Mouse (Mus musculus) lung, embryonic 14.5 days (tissue): ENCODE results near the gene Zfyve9. TPM values are rescaled to one million over a fixed set of nuclear protein-coding genes. Genes with fewer than 3 reads are reported as not detected.

Experiments
- ATAC-seq: fragments of 200-750 bp; cut with Nextera tagmentation; 2 replicates; pipeline ENCODE4 v1.8.0; 2017; ENCODE audit warnings: mild to moderate bottlenecking, moderate TSS enrichment, moderate library complexity; ENCODE audit not compliant: insufficient read depth
- DNase-seq: peaks from one replicate; pipeline ENCODE4 v3.0.0-alpha.2; 2015
- H3K27ac ChIP-seq: fragments of 300-500 bp; sonication (generic); 2 replicates; pipeline ENCODE4 v1.5.1; 2014; ENCODE audit warnings: low read depth, mild to moderate bottlenecking, moderate library complexity
- H3K27me3 ChIP-seq: fragments of 300-500 bp; sonication (generic); 2 replicates; pipeline ENCODE4 v1.6.1; 2014; ENCODE audit warnings: low read length, control low read depth; ENCODE audit not compliant: insufficient read depth
- H3K36me3 ChIP-seq: fragments of 300-500 bp; sonication (generic); 2 replicates; pipeline ENCODE4 v1.6.1; 2014; ENCODE audit warnings: control low read depth; ENCODE audit not compliant: insufficient read depth
- H3K4me1 ChIP-seq: fragments of 300-500 bp; sonication (generic); 2 replicates; pipeline ENCODE4 v1.6.1; 2014; ENCODE audit warnings: antibody characterized with exemption, control low read depth; ENCODE audit not compliant: insufficient read depth
- H3K4me2 ChIP-seq: fragments of 300-500 bp; sonication (generic); 2 replicates; pipeline ENCODE4 v1.6.1; 2014; ENCODE audit warnings: mild to moderate bottlenecking
- H3K4me3 ChIP-seq: fragments of 300-500 bp; sonication (generic); 2 replicates; pipeline ENCODE4 v1.5.1; 2014; ENCODE audit warnings: low read depth, low read length
- H3K9ac ChIP-seq: fragments of 300-500 bp; sonication (generic); 2 replicates; pipeline ENCODE4 v1.6.1; 2014
- H3K9me3 ChIP-seq: fragments of 300-500 bp; sonication (generic); 2 replicates; pipeline ENCODE4 v1.6.1; 2016; ENCODE audit warnings: low read depth, low read length, control low read depth
- CTCF ChIP-seq: IDR thresholded peaks from 2 replicates; pipeline ENCODE4 v1.5.1; 2016; ENCODE audit warnings: antibody characterized with exemption, low read depth
- WGBS: fragments of 180-500 bp; shearing (Covaris S2); extraction: QIAGEN DNeasy Blood & Tissue Kit; methylation state at CpG from one replicate; pipeline ENCODE4 v1.1.7; 2014; 5-methylcytosine and 5-hydroxymethylcytosine counted together
- polyA plus RNA-seq: library from polyadenylated mRNA; unstranded; fragments of >200 nt; fragmentation: Nextera tagmentation; extraction: Ambion mirVana; gene quantifications from 2 replicates; pipeline ENCODE4 v1.2.1, GENCODE M21; 2014

The Zfyve9 gene
- polyA plus RNA-seq, 1 experiment from 2014 or later: 5.5 TPM

DNA sequence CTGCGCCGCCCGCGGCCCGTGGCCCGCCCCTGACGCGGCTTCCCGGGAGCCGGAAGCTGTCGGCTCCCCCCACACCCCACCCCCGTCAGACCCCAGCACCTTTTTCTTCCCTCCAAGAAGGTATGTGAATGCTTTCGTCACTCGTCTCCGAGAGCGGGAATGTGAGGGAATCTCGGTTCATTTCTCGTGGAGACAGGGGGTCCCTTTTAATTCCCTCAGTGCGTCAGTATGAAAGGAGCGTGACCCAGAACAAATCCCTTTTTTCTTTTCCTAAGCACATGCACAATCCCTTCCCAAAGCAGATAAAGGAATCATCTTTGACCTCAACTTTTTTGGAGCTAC is 237 bp upstream of the Zfyve9 start:
- peak overlapping the region; percentile 99 for H3K9ac ChIP-seq
- H3K27ac ChIP-seq: peak overlapping the region; percentile 99
- TF ChIP-seq CTCF: no peak
- H3K27me3 ChIP-seq: no peaks in the 10 kb centered on the region
- H3K4me2 ChIP-seq: peak overlapping the region; percentile 75
- no peaks in the 10 kb centered on the region for H3K9me3 ChIP-seq
- WGBS: under 1% methylated on average over 19 of the region's 20 CpGs
- ATAC-seq (no peak), DNase-seq (no peak)
- no peaks in the 10 kb centered on the region for H3K36me3 ChIP-seq
- H3K4me3 ChIP-seq: peak overlapping the region; percentile 85
- H3K4me1 ChIP-seq: no peaks in the 10 kb centered on the region

DNA sequence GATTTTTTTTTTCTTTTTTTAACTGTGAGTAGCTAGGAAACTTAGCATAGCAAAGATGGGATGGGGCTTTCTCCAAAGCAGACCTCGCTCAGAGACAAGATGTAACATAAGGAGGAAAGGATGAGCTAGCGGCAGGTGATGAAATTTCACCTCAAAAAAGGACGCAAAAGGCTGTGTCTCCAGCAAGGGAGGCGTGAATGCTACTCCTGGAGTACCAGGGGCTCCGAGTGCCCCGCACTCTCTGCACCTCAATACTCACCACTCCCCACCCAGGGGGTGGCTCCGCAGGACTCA is 888 bp downstream of the Zfyve9 start:
- ATAC-seq (no peak), DNase-seq (no peak)
- H3K36me3 ChIP-seq: no peaks in the 10 kb centered on the region
- no peaks in the 10 kb centered on the region for H3K4me1 ChIP-seq
- 0% methylated on average over 7 of the region's 7 CpGs for WGBS
- H3K4me3 ChIP-seq: peak overlapping the region; percentile 85
- peak overlapping the region; percentile 99 for H3K9ac ChIP-seq
- TF ChIP-seq CTCF: no peak
- H3K27me3 ChIP-seq: no peaks in the 10 kb centered on the region
- H3K4me2 ChIP-seq: peak overlapping the region; percentile 75
- H3K9me3 ChIP-seq: no peaks in the 10 kb centered on the region
- H3K27ac ChIP-seq: peak overlapping the region; percentile 99

DNA sequence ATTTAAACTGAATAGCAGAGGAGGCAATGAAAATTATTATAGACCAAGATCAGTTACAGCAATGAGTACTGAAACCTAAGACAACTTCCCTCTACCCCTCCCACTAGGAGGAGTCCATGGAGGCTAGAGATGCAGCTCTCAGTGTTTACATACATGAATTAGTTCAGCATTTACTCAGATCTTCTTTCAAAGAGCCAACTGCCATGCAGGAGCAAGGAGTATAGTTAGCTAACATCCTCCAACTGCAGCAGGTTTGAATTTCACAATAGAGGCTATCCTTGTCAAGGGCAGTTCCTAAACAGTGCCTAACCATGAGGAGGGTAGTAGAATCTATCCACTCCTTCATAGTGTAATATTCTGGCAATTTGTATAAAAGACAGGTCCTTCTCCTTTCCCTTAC is 12.1 kb downstream of the Zfyve9 start:
- Histone ChIP-seq H3K27me3 (no peaks in the 10 kb centered on the region), H3K36me3 (no peaks in the 10 kb centered on the region), H3K4me3 (no peak overlapping the region), H3K4me1 (no peaks in the 10 kb centered on the region), H3K4me2 (no peak overlapping the region), H3K27ac (no peak overlapping the region), H3K9me3 (no peaks in the 10 kb centered on the region), H3K9ac (no peak overlapping the region)
- TF ChIP-seq CTCF: no peak
- DNase-seq: no peak
- ATAC-seq: no peak

DNA sequence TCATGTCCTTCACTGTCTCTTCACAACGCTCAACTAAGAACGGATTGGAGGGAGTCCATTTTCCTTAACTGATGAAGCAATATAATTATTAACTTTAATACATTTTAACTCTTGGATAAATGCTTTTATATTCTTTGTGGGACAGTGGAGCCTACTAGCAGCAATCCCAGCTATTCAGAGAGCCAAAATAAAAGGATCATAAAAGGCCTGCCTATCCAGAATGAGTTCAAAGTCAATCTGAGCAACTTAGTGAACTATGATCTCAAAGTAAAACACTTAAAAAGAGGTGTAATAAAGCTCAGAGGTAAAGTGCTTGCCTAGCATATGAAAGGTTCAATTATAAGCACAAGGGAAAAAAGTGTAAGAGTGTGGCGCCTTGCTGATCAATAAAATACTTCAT is 21.0 kb downstream of the Zfyve9 start:
- no peak for TF ChIP-seq CTCF
- DNase-seq: no peak
- H3K4me2 ChIP-seq: no peak overlapping the region
- H3K9ac ChIP-seq: no peak overlapping the region
- H3K4me3 ChIP-seq: no peak overlapping the region
- H3K4me1 ChIP-seq: no peaks in the 10 kb centered on the region
- WGBS: 94% methylated on average over 3 of the region's 3 CpGs
- no peaks in the 10 kb centered on the region for H3K9me3 ChIP-seq
- no peak overlapping the region for H3K27ac ChIP-seq
- H3K36me3 ChIP-seq: no peaks in the 10 kb centered on the region
- ATAC-seq: no peak
- no peaks in the 10 kb centered on the region for H3K27me3 ChIP-seq

DNA sequence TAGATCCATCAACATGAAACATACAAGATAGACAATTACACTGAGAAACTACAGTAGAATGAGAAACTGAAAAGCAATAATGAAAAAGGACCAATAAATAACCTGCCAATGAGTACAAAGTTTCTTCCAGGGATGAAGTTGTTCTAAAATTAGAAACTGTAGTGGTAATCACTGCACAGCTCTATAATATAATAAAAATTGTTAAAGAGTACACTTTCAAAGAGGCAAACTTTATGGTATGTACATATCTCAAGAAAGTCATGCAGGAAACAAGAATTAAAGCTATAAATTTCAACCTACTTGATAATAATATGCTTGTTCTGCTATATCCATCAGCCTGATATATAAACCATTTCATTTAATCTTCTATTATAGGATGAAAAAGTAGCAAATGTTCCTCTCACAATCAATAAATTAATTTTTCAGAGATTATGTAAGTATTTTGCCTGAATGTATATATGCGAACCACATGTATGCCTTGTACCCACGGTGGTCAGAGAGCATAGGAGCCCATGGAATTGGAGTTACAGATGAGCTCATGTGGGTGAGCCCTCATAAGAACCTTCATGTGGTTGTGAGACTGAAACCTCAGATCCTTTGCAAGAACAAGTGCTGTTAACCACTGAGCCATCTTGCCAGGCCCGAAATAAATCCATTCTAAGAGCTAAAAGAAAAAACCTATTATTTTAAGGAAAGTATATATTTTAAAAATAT is 34.3 kb downstream of the Zfyve9 start:
- Histone ChIP-seq H3K4me2 (no peak overlapping the region), H3K9me3 (no peaks in the 10 kb centered on the region), H3K4me3 (no peak overlapping the region), H3K9ac (no peak overlapping the region), H3K27ac (no peak overlapping the region), H3K36me3 (no peaks in the 10 kb centered on the region), H3K27me3 (no peaks in the 10 kb centered on the region), H3K4me1 (no peaks in the 10 kb centered on the region)
- 88% methylated on average over 3 of the region's 3 CpGs for WGBS
- ATAC-seq (no peak), DNase-seq (no peak)
- TF ChIP-seq CTCF: no peak

DNA sequence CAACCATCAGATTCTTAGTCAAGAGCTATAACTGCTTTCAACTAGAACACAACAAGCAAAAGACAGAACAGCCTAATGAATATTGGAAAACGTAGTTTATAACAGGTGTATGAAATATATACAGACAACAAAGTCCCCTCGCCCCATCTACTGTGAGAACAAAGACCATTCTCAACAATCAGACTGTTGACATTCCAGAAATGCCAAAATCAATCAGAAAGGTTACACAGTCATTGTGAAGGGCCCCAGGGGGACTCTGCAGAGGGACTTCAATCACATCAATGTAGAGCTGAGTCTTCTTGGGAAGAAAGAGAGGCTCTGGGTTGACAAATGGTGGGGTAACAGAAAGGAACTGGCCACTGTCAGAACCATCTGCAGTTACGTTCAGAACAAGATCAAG is 49.0 kb downstream of the Zfyve9 start:
- ATAC-seq (no peak), DNase-seq (no peak)
- Histone ChIP-seq H3K4me2 (no peak overlapping the region), H3K9ac (no peak overlapping the region), H3K9me3 (no peaks in the 10 kb centered on the region; the same call in 1 of the 2 replicates), H3K27me3 (no peaks in the 10 kb centered on the region), H3K4me1 (no peaks in the 10 kb centered on the region), H3K36me3 (no peaks in the 10 kb centered on the region), H3K4me3 (no peak overlapping the region), H3K27ac (no peak overlapping the region)
- TF ChIP-seq CTCF: no peak
- WGBS: 42% methylated on average over 3 of the region's 3 CpGs

DNA sequence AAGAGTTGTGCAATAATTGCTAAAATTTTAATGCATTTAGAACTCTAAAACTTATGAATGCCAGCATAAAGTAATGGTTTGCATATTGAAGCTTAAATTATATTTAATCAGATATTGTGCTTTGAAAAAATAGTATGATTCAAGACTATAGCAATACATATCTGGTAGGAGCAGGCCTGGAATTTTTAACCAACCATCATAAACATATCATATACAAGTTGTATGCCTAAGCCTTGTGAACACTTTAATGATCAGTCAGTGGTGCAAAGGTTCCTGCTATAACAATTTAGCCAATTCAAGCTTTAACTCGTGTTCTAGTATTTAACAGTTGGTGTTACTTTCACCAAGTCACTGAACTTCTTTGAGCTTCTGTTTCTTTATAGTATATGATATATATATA is 50.1 kb downstream of the Zfyve9 start:
- H3K36me3 ChIP-seq: peaks cover 2% of the 10 kb centered on the region; the same call in 1 of the 2 replicates
- 76% methylated on average over 1 of the region's 1 CpGs for WGBS
- TF ChIP-seq CTCF: no peak
- no peak overlapping the region for H3K27ac ChIP-seq
- no peak overlapping the region for H3K4me2 ChIP-seq
- H3K9me3 ChIP-seq: no peaks in the 10 kb centered on the region; the same call in 1 of the 2 replicates
- H3K27me3 ChIP-seq: no peaks in the 10 kb centered on the region
- no peaks in the 10 kb centered on the region for H3K4me1 ChIP-seq
- ATAC-seq (no peak), DNase-seq (no peak)
- H3K4me3 ChIP-seq: no peak overlapping the region
- H3K9ac ChIP-seq: no peak overlapping the region

DNA sequence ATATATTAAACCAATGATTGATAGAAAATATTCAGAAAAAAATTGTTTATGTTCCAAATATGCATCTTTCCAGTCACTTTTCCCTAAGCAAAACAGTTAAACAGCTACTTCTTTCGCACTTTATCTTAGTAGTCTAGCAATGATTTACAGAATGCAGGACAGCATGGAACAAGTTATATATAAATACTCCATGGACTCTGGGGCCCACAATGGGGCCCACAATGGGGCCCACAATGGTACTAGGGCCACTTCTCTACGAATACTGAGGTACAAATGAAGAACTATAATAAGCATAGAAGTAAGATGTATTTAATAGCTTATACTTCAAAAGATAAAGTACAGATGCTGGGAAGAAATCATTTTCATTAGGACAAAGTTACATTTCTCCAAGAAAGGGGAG is 56.5 kb downstream of the Zfyve9 start:
- ATAC-seq: no peak
- WGBS: 86% methylated on average over 2 of the region's 2 CpGs
- no peak overlapping the region for H3K27ac ChIP-seq
- H3K4me3 ChIP-seq: no peak overlapping the region
- H3K4me2 ChIP-seq: no peak overlapping the region
- no peak for TF ChIP-seq CTCF
- no peak for DNase-seq
- H3K27me3 ChIP-seq: no peaks in the 10 kb centered on the region
- H3K9me3 ChIP-seq: no peaks in the 10 kb centered on the region
- no peaks in the 10 kb centered on the region for H3K4me1 ChIP-seq
- H3K9ac ChIP-seq: no peak overlapping the region
- H3K36me3 ChIP-seq: peaks cover 20% of the 10 kb centered on the region
